Mouse (Mus musculus) thymus, postnatal 0 days (tissue): ENCODE results near the gene Smad6. TPM values are rescaled to one million over a fixed set of nuclear protein-coding genes. Genes with fewer than 3 reads are reported as not detected.

ENCODE experiments used
- DNase-seq: peaks from one replicate; pipeline ENCODE4 v3.0.0-alpha.2; 2015; ENCODE audit warnings: low spot score
- polyA plus RNA-seq: library from polyadenylated mRNA; unstranded; fragments of >200 nt; fragmentation: Nextera tagmentation; extraction: Ambion mirVana; gene quantifications from 2 replicates; pipeline ENCODE4 v1.2.1, GENCODE M21; 2015

Smad6 gene
- polyA plus RNA-seq, 1 experiment from 2014 or later: 1.4 TPM

GRCm38 (mm10) chr9:63959933-63960828, 61.7 kb downstream of the Smad6 start:
- DNase-seq: no peak

GRCm38 (mm10) chr9:63959129-63959932, 62.5 kb downstream of the Smad6 start:
- DNase-seq: no peak

- no peak for DNase-seq
Measured at GRCm38 (mm10) chr9:63958337-63959030, 63.4 kb downstream of the Smad6 start.

GRCm38 (mm10) chr9:63957647-63958185, 64.1 kb downstream of the Smad6 start:
- DNase-seq: no peak

GRCm38 (mm10) chr9:63956052-63956451, 65.8 kb downstream of the Smad6 start:
- DNase-seq: peak; percentile 70

GRCm38 (mm10) chr9:63953691-63954090, 68.2 kb downstream of the Smad6 start:
- no peak for DNase-seq

GRCm38 (mm10) chr9:63952591-63952990, 69.3 kb downstream of the Smad6 start:
- DNase-seq: no peak

- no peak for DNase-seq
Measured at GRCm38 (mm10) chr9:63950357-63950756, 71.5 kb downstream of the Smad6 start.

GRCm38 (mm10) chr9:63949393-63949792, 72.5 kb downstream of the Smad6 start:
- no peak for DNase-seq

- DNase-seq: no peak
Measured at GRCm38 (mm10) chr9:63942608-63942982, 79.3 kb downstream of the Smad6 start.

GRCm38 (mm10) chr9:63941747-63942607, 79.9 kb downstream of the Smad6 start:
- no peak for DNase-seq

- DNase-seq: no peak
Measured at GRCm38 (mm10) chr9:63936256-63936655, 85.6 kb downstream of the Smad6 start.

- DNase-seq: no peak
Measured at GRCm38 (mm10) chr9:63933068-63933467, 88.8 kb downstream of the Smad6 start.

- DNase-seq: no peak
Measured at GRCm38 (mm10) chr9:63927340-63928049, 94.4 kb downstream of the Smad6 start.

GRCm38 (mm10) chr9:63926377-63926776, 95.5 kb downstream of the Smad6 start:
- DNase-seq: no peak

- DNase-seq: no peak
Measured at GRCm38 (mm10) chr9:63923190-63923717, 98.6 kb downstream of the Smad6 start.

GRCm38 (mm10) chr9:63919708-63920107, 102.2 kb downstream of the Smad6 start:
- DNase-seq: no peak

- no peak for DNase-seq
Measured at GRCm38 (mm10) chr9:63919001-63919555, 102.8 kb downstream of the Smad6 start.

GRCm38 (mm10) chr9:63918245-63918644, 103.6 kb downstream of the Smad6 start:
- peak; percentile 64 for DNase-seq
